Mouse (Mus musculus) embryonic facial prominence, embryonic 13.5 days (tissue): ENCODE results near the gene Zfp384. TPM values are rescaled to one million over a fixed set of nuclear protein-coding genes. Genes with fewer than 3 reads are reported as not detected.
"Not testable (repeated sequence)": the region's sequence is repeated elsewhere in the genome, so short reads cannot be mapped to it uniquely, and the experiment has no call there.

Source experiments
- ATAC-seq: fragments of 200-750 bp; cut with Nextera tagmentation; 2 replicates; pipeline ENCODE4 v1.8.0; 2017; ENCODE audit warnings: low read depth; ENCODE audit not compliant: insufficient number of reproducible peaks, insufficient read depth, low FRiP score, low TSS enrichment
- H3K27ac ChIP-seq: fragments of 300-500 bp; sonication (generic); 2 replicates; pipeline ENCODE4 v1.5.1; 2015; ENCODE audit warnings: moderate library complexity, mild to moderate bottlenecking, inconsistent platforms
- H3K27me3 ChIP-seq: fragments of 300-500 bp; sonication (generic); 2 replicates; pipeline ENCODE4 v1.6.1; 2015; ENCODE audit warnings: mild to moderate bottlenecking, inconsistent platforms
- H3K36me3 ChIP-seq: fragments of 300-500 bp; sonication (generic); 2 replicates; pipeline ENCODE4 v1.6.1; 2015; ENCODE audit warnings: mild to moderate bottlenecking, inconsistent platforms
- H3K4me1 ChIP-seq: fragments of 300-500 bp; sonication (generic); 2 replicates; pipeline ENCODE4 v1.6.1; 2015; ENCODE audit warnings: inconsistent platforms
- H3K4me2 ChIP-seq: fragments of 300-500 bp; sonication (generic); 2 replicates; pipeline ENCODE4 v1.6.1; 2015; ENCODE audit warnings: moderate library complexity, mild to moderate bottlenecking, inconsistent platforms
- H3K4me3 ChIP-seq: fragments of 300-500 bp; sonication (generic); 2 replicates; pipeline ENCODE4 v1.5.1; 2015; ENCODE audit warnings: mild to moderate bottlenecking, inconsistent platforms
- H3K9ac ChIP-seq: fragments of 300-500 bp; sonication (generic); 2 replicates; pipeline ENCODE4 v1.6.1; 2015; ENCODE audit warnings: mild to moderate bottlenecking, inconsistent platforms
- H3K9me3 ChIP-seq: fragments of 300-500 bp; sonication (generic); 2 replicates; pipeline ENCODE4 v1.6.1; 2016; ENCODE audit warnings: inconsistent platforms
- WGBS: fragments of 180-500 bp; shearing (Covaris S2); methylation state at CpG from one replicate; pipeline ENCODE4 v1.1.7; 2015; ENCODE audit warnings: mixed read lengths; 5-methylcytosine and 5-hydroxymethylcytosine counted together
- polyA plus RNA-seq: library from polyadenylated mRNA; unstranded; fragments of >200 nt; fragmentation: Nextera tagmentation; extraction: Ambion mirVana; gene quantifications from 2 replicates; pipeline ENCODE4 v1.2.1, GENCODE M21; 2015

Zfp384 gene
- polyA plus RNA-seq, 1 experiment from 2014 or later: 19.9 TPM

DNA sequence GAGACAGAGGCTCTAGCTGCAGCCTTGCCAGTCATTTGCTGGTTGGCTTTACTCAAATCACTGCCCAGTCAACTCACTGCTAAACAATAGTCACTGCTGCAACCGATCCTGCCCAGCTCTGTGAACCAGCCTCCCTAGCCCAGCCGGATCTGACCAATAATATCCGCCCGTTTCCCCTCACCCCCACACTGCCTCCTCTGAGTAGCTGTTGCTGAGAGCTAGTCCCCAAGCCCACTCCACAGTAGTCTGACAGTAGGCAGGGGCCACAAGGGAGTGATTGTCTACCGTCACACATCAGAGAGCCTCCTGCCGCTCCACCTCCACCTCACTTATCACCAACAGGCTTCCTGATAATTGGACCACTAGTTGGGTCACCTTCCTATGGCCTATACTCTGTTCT lies 52.5 kb downstream of the Zfp384 start:
- Histone ChIP-seq H3K4me1 (peaks cover 11% of the 10 kb centered on the region), H3K27ac (no peak overlapping the region), H3K36me3 (peaks cover 3% of the 10 kb centered on the region; the same call in 1 of the 2 replicates), H3K27me3 (no peaks in the 10 kb centered on the region), H3K9ac (0 out of 2 replicates have a peak overlapping the region, but pooled peaks have one; percentile 27), H3K9me3 (no peaks in the 10 kb centered on the region), H3K4me2 (no peak overlapping the region), H3K4me3 (no peak overlapping the region; the same call in 1 of the 2 replicates)
- WGBS: 32% methylated on average over 6 of the region's 6 CpGs
- no peak for ATAC-seq

DNA sequence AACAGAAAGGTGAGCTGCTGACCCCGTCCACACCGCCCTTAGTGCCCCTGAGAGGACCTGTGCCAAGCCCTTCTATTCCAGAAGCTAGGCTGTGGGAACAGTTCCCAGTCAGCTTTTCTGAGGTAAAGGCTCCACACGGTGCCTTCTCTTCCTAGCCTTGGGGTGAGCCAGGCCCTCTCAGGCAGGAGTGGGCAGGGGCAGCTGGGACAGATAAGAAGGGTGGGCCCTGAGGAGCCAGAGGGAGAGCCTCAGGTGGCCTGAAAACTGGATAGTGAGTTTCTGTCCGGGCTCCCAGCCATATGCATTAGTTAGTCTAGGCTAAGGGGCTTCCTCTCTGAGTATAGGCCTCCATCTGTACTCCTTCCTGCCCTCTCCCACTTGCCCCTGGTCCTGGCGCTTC lies 53.6 kb downstream of the Zfp384 start:
- no peak overlapping the region for H3K4me3 ChIP-seq
- H3K36me3 ChIP-seq: peaks cover 2% of the 10 kb centered on the region; the same call in 1 of the 2 replicates
- no peak overlapping the region for H3K27ac ChIP-seq
- 83% methylated on average over 5 of the region's 5 CpGs for WGBS
- no peak overlapping the region for H3K9ac ChIP-seq
- peaks cover 11% of the 10 kb centered on the region for H3K4me1 ChIP-seq
- H3K4me2 ChIP-seq: no peak overlapping the region
- H3K9me3 ChIP-seq: no peaks in the 10 kb centered on the region
- no peak for ATAC-seq
- no peaks in the 10 kb centered on the region for H3K27me3 ChIP-seq

DNA sequence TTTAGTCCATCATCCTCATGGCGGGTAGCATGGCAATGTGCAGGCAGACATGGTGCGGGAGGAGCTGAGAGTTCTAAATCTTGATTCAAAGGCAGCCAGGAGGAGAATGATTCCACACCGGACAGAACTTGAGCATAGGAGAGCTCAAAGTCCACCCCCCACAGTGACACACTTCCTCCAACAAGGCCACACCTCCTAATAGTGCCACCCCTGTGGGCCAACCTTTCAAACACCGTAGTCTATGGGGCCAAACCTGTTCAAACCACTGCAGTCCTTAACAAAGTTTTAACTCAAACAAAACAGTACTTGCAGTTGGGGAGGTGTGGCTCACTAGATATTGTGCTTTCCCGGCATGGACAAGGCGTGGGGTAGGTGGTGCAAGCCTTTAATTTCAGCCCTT lies 55.0 kb downstream of the Zfp384 start:
- no peak overlapping the region for H3K27ac ChIP-seq
- no peaks in the 10 kb centered on the region for H3K9me3 ChIP-seq
- WGBS: 84% methylated on average over 6 of the region's 6 CpGs
- no peak overlapping the region for H3K4me3 ChIP-seq
- H3K27me3 ChIP-seq: no peaks in the 10 kb centered on the region
- no peaks in the 10 kb centered on the region for H3K36me3 ChIP-seq
- peaks cover 11% of the 10 kb centered on the region for H3K4me1 ChIP-seq
- no peak overlapping the region for H3K4me2 ChIP-seq
- ATAC-seq: no peak
- H3K9ac ChIP-seq: no peak overlapping the region

DNA sequence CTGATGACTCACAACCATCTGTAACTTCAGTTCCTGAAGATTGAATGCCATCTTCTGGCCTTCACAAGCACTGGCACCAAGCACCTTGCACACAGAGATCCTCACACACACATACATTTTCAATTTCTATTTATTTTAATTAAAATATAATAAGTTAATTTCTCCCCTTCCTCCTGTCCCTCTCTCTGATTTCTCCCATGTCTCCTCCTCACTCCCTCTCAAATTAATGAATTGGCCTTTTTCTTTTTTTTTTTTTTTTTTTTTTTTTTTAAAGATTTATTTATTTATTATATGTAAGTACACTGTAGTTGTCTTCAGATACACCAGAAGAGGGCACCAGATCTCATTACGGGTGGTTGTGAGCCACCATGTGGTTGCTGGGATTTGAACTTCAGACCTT lies 56.3 kb downstream of the Zfp384 start:
- not testable (repeated sequence) for ATAC-seq

DNA sequence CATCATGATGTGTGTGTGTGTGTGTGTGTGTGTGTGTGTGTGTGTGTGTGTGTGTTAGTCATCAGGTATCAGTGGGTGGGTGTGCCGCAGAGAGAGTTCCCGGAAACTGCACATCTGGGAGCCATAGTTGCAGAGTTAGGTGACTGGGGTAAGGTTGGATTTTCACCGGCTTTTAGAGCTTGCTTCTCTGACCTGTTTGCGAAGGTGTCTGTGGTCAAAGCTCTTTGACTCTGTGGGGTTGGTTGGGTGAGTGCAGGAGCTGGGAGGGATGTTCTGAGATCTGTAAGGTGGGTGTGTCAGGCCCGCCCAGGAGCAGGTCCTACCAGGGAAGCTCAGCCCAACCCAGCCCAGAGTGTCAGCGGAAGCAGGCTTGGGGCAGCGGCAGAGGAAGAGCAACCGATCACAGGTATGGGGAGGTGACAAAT lies 58.6 kb downstream of the Zfp384 start, which contains the start of gene Lpar5:
Gene Lpar5 (plus strand): TSS at position 350 of the 425 bp plus-strand sequence.
- Histone ChIP-seq H3K4me2 (no peak within 1 kb of the TSS), H3K9me3 (no peaks in the 10 kb centered on the region), H3K4me3 (no peak within 1 kb of the TSS), H3K27me3 (no peaks in the 10 kb centered on the region), H3K27ac (no peak within 1 kb of the TSS), H3K9ac (no peak within 1 kb of the TSS), H3K36me3 (no peaks in the 10 kb centered on the region), H3K4me1 (peaks cover 18% of the 10 kb centered on the region)
- 48% methylated on average over 8 of the region's 8 CpGs for WGBS
- ATAC-seq: no peak

More for the DNA sequence above, 56.3 kb downstream of the Zfp384 start:
- H3K36me3 ChIP-seq, H3K27me3 ChIP-seq, H3K27ac ChIP-seq, H3K9me3 ChIP-seq, H3K9ac ChIP-seq, H3K4me3 ChIP-seq, H3K4me2 ChIP-seq: not testable (repeated sequence)
- WGBS: no CpG with 5 or more reads among the region's 1 CpGs
- peaks cover 11% of the 10 kb centered on the region for H3K4me1 ChIP-seq

DNA sequence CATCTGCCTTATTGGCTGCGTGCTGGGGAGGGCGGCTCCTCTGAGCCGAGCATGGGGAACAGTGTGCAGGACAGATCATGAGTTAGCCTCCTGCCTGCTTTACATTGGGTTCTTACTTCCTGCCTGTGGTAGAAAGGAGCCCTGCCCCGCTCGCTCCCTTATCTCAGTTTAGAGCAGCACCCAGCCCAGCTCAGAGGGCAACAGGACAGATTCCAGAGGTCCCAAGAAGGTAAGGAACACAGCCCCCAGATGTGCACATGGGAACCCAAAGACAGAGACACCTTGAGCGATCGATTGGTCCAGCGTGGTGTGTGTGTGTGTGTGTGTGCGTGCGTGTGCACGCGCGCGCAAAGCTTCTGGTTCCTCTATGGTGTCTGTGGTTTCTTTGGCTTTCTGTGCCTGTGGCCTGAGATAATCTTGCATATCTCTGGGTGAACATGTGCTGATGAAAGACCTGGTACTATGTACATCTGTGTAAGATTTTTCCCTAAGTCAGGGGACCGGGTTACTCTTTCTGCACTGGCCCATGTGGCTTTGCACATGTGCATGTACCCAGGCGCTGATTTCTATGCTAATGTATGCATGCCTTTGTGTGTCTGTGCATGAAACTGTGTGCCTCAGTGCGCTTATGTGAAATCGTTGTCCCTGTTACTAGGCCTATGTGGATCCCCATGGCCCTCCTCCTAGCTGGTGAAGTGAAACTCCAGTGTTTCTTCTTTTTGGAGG lies 62.4 kb downstream of the Zfp384 start:
- ATAC-seq: peak; percentile 39; the same call in 1 of the 2 replicates
- H3K9me3 ChIP-seq: no peaks in the 10 kb centered on the region
- no peaks in the 10 kb centered on the region for H3K27me3 ChIP-seq
- no peak overlapping the region for H3K4me3 ChIP-seq
- WGBS: 78% methylated on average over 18 of the region's 18 CpGs
- H3K9ac ChIP-seq: 0 out of 2 replicates have a peak overlapping the region, but pooled peaks have one; percentile 27
- H3K27ac ChIP-seq: peak overlapping the region; percentile 89
- no peak overlapping the region for H3K4me2 ChIP-seq
- no peaks in the 10 kb centered on the region for H3K36me3 ChIP-seq
- H3K4me1 ChIP-seq: peaks cover 19% of the 10 kb centered on the region

DNA sequence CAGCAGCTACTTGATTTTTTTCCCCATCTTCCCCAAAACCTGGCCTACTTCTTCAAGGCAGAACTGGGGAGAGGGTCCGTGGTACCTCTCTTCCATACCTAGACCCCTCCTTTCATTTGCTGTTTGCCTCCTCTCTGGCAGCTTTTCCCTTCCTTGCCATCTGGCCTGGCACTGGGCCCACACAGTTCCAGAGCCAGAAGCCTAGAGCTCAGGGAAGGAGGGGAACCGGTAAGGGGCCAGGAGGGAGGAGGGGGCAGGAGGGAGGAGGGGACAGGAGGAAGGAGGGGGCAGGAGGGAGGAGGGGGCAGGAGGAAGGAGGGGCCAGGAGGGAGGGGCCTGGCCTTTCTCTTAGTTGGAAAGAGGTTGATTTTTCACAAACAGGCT lies 62.9 kb downstream of the Zfp384 start:
- H3K4me3 ChIP-seq: no peak overlapping the region
- H3K27ac ChIP-seq: peak overlapping the region; percentile 89
- no peak overlapping the region for H3K4me2 ChIP-seq
- no peaks in the 10 kb centered on the region for H3K27me3 ChIP-seq
- 10% methylated on average over 2 of the region's 2 CpGs for WGBS
- H3K9ac ChIP-seq: no peak overlapping the region
- no peaks in the 10 kb centered on the region for H3K36me3 ChIP-seq
- H3K4me1 ChIP-seq: peaks cover 19% of the 10 kb centered on the region
- no peaks in the 10 kb centered on the region for H3K9me3 ChIP-seq
- peak; percentile 63; the same call in 1 of the 2 replicates for ATAC-seq

DNA sequence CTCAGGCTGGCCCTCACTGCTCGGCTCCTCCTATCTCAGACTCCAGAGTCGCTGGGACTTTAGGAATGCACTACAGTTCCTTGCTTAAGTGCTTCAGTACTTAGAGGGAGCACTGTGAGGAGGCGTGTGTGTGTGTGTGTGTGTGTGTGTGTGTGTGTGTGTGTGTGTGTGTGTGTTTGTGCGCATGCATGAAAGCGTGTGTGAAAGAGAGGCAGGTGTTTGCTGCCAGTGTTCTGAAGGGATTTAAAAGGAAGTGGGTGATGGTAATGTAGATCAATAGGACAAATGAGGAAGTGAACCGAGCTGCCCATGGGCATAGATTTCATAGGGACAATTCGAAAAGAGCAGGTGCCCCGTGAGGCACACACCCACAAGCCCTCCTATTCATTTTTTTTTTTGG lies 64.9 kb downstream of the Zfp384 start:
- Histone ChIP-seq H3K9ac (no peak overlapping the region), H3K4me3 (no peak overlapping the region), H3K4me1 (peaks cover 19% of the 10 kb centered on the region), H3K27me3 (no peaks in the 10 kb centered on the region), H3K4me2 (no peak overlapping the region), H3K27ac (no peak overlapping the region), H3K36me3 (no peaks in the 10 kb centered on the region), H3K9me3 (no peaks in the 10 kb centered on the region)
- no peak for ATAC-seq
- WGBS: 74% methylated on average over 8 of the region's 8 CpGs

DNA sequence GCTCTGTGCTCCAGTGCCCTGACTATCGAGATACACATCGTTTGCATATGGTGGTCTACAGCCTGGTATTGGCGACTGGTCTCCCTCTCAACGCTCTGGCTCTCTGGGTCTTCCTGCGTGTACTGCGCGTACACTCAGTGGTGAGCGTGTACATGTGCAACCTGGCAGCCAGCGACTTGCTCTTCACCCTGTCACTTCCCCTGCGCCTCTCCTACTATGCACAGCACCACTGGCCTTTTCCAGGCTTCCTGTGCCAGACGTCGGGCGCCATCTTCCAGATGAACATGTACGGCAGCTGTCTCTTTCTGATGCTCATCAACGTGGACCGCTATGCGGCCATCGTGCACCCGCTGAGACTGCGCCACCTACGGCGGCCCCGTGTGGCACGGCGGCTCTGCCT lies 72.4 kb downstream of the Zfp384 start:
- Histone ChIP-seq H3K27me3 (no peaks in the 10 kb centered on the region; the same call in 1 of the 2 replicates), H3K4me3 (peak overlapping the region; percentile 48), H3K27ac (peak overlapping the region; percentile 85), H3K4me2 (peak overlapping the region; percentile 78), H3K9me3 (no peaks in the 10 kb centered on the region), H3K9ac (peak overlapping the region; percentile 77), H3K36me3 (no peaks in the 10 kb centered on the region), H3K4me1 (peaks cover 8% of the 10 kb centered on the region)
- ATAC-seq: peak; percentile 27; the same call in 1 of the 2 replicates
- 25% methylated on average over 25 of the region's 25 CpGs for WGBS

DNA sequence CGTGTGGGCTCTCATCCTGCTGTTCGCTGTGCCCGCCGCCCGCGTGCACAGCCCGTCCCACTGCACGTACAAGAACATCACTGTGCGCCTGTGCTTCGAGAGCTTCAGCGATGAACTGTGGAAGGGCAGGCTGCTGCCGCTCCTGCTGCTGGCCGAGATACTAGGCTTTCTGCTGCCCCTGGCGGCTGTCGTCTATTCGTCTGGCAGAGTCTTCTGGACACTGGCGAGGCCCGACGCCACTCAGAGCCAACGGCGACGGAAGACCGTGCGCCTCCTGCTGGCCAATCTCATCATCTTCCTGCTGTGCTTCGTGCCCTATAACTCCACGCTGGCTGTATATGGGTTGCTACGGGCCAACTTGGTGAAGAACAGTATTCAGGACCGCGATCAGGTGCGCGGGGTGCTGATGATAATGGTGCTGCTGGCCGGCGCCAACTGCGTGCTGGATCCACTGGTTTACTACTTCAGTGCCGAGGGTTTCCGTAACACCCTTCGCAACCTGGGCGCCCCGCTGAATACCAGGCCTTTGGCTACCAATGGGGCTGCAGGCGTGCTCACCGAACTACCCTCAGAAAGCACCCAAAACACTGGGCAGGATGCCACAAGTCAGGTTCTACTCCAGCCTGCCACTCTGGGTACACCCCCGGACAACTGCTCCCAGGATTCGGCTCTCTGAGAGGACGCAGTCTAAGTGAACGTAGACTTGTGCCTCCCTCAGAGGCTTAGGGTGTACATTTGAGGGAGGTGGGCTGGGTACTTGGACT lies 73.0 kb downstream of the Zfp384 start:
- ATAC-seq: peak; percentile 86
- peak overlapping the region; percentile 85 for H3K27ac ChIP-seq

DNA sequence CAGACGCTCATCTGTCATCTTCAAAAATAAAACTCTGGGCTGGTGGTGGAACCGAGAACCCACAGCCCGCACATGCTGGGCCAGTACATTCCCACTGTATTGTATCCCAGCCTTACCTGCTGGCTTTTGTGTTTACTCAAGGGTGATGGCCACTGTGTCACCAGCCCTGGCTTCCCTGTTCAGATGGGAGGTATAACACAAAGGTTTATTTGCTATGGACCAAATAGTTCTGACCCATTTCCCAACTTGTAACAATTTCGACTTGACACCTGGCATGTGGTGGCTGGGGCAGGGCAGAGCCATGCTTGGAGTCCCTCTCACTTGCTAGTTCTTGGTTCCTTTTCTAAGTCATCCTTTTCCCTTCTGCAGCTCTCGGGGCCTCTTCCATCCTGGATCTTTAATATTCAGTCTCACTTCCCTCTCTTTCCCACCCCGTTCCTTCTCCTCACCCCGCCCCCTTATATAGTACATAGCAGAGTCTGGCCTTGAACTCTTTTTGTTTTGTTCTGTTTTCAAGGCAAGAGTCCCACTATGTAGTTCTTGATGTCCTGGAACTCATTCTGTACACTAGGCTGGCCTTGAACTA lies 73.9 kb downstream of the Zfp384 start:
- 86% methylated on average over 7 of the region's 7 CpGs for WGBS

More for the DNA sequence above, 73.0 kb downstream of the Zfp384 start:
- Histone ChIP-seq H3K36me3 (no peaks in the 10 kb centered on the region), H3K4me3 (peak overlapping the region; percentile 48), H3K9me3 (no peaks in the 10 kb centered on the region), H3K4me1 (peaks cover 8% of the 10 kb centered on the region), H3K4me2 (peak overlapping the region; percentile 78), H3K27me3 (no peaks in the 10 kb centered on the region; the same call in 1 of the 2 replicates), H3K9ac (peak overlapping the region; percentile 77)
- whole genome bisulfite sequencing: 22% methylated on average over 45 of the region's 45 CpGs

More for the DNA sequence above, 73.9 kb downstream of the Zfp384 start:
- Histone ChIP-seq H3K9ac (no peak overlapping the region), H3K27ac (no peak overlapping the region), H3K27me3 (no peaks in the 10 kb centered on the region; the same call in 1 of the 2 replicates), H3K4me3 (no peak overlapping the region), H3K36me3 (no peaks in the 10 kb centered on the region), H3K4me2 (no peak overlapping the region), H3K9me3 (no peaks in the 10 kb centered on the region), H3K4me1 (peaks cover 8% of the 10 kb centered on the region)
- no peak for ATAC-seq
